Mouse (Mus musculus) liver, postnatal 0 days (tissue): ENCODE measurements at regions not wholly inside any gene's neighbourhood (a gene's known extent, or its start where the extent isn't known, plus 50 kb on each side); places are given as distances from the start of the nearest gene placed in this dataset.
A peak's percentile ranks its signal among the peaks of the same experiment; 100 is the strongest.

ENCODE experiments used
- ATAC-seq: fragments of 200-750 bp; cut with Nextera tagmentation; 2 replicates; pipeline ENCODE4 v1.8.0; 2017; ENCODE audit warnings: mild to moderate bottlenecking, moderate library complexity
- DNase-seq: peaks from one replicate; pipeline ENCODE4 v3.0.0-alpha.2; 2016
- H3K27ac ChIP-seq: fragments of 300-500 bp; sonication (generic); 2 replicates; pipeline ENCODE4 v1.5.1; 2014; ENCODE audit warnings: antibody characterized with exemption, moderate library complexity, mild to moderate bottlenecking, low read depth
- H3K27me3 ChIP-seq: fragments of 300-500 bp; sonication (generic); 2 replicates; pipeline ENCODE4 v1.6.1; 2014; ENCODE audit warnings: low read length, control low read depth, mixed read lengths; ENCODE audit not compliant: insufficient read depth
- H3K36me3 ChIP-seq: fragments of 300-500 bp; sonication (generic); replicated peaks from 2 replicates; pipeline ENCODE4 v1.6.1; 2014; ENCODE audit warnings: mild to moderate bottlenecking, control low read depth, low read length, moderate library complexity, mixed read lengths; ENCODE audit not compliant: insufficient read depth
- H3K4me1 ChIP-seq: fragments of 300-500 bp; sonication (generic); 2 replicates; pipeline ENCODE4 v1.6.1; 2014; ENCODE audit warnings: antibody characterized with exemption, mild to moderate bottlenecking, control low read depth; ENCODE audit not compliant: insufficient read depth
- H3K4me2 ChIP-seq: fragments of 300-500 bp; sonication (generic); 2 replicates; pipeline ENCODE4 v1.6.1; 2014; ENCODE audit warnings: low read depth, mild to moderate bottlenecking, low read length, moderate library complexity, mixed read lengths
- H3K4me3 ChIP-seq: fragments of 300-500 bp; sonication (generic); 2 replicates; pipeline ENCODE4 v1.5.1; 2014; ENCODE audit warnings: low read depth, low read length
- H3K9ac ChIP-seq: fragments of 300-500 bp; sonication (generic); replicated peaks from 2 replicates; pipeline ENCODE4 v1.6.1; 2014; ENCODE audit warnings: mild to moderate bottlenecking, moderate library complexity
- H3K9me3 ChIP-seq: fragments of 300-500 bp; sonication (generic); 2 replicates; pipeline ENCODE4 v1.6.1; 2016; ENCODE audit warnings: mild to moderate bottlenecking, control low read depth, low read length, mixed read lengths
- CTCF ChIP-seq: sonication (generic); IDR thresholded peaks from 2 replicates; pipeline ENCODE4 v1.5.1; 2016; ENCODE audit warnings: antibody characterized with exemption, low read depth
- EP300 ChIP-seq: IDR thresholded peaks from 2 replicates; pipeline ENCODE4 v1.6.1; 2016; ENCODE audit warnings: antibody characterized with exemption, low read depth, mild to moderate bottlenecking
- WGBS: fragments of 180-500 bp; shearing (Covaris S2); extraction: QIAGEN DNeasy Blood & Tissue Kit; methylation state at CpG from one replicate; pipeline ENCODE4 v1.1.7; 2014; ENCODE audit not compliant: insufficient replicate concordance; 5-methylcytosine and 5-hydroxymethylcytosine counted together

GRCm38 (mm10) chr13:42608963-42609362, 71.5 kb upstream of the Phactr1 start:
- 33% methylated on average over 4 of the region's 4 CpGs for WGBS
- no peak for ATAC-seq
- H3K4me1 ChIP-seq = no peaks in the 10 kb centered on the region
- no peaks in the 10 kb centered on the region for H3K27me3 ChIP-seq
- no peaks in the 10 kb centered on the region for H3K36me3 ChIP-seq
- H3K27ac ChIP-seq = no peak overlapping the region
- no peak overlapping the region for H3K4me2 ChIP-seq
- TF ChIP-seq EP300 = no peak
- peak; percentile 33; the same call in 1 of the 2 replicates for TF ChIP-seq CTCF
- no peak for DNase-seq
- no peak overlapping the region for H3K9ac ChIP-seq
- no peak overlapping the region for H3K4me3 ChIP-seq
- H3K9me3 ChIP-seq = no peaks in the 10 kb centered on the region

- 65% methylated on average over 4 of the region's 4 CpGs for whole genome bisulfite sequencing
- TF ChIP-seq EP300 = no peak
- TF ChIP-seq CTCF = no peak
- DNase-seq = no peak
- Histone ChIP-seq H3K4me2 (no peak overlapping the region), H3K4me3 (no peak overlapping the region), H3K27me3 (no peaks in the 10 kb centered on the region), H3K9me3 (no peaks in the 10 kb centered on the region), H3K36me3 (no peaks in the 10 kb centered on the region), H3K4me1 (no peaks in the 10 kb centered on the region), H3K9ac (no peak overlapping the region), H3K27ac (no peak overlapping the region)
- ATAC-seq = no peak
Observed at GRCm38 (mm10) chr13:42613326-42613725, 67.1 kb upstream of the Phactr1 start.

GRCm38 (mm10) chr13:42615826-42616225, 64.6 kb upstream of the Phactr1 start:
- no peak for ATAC-seq
- Histone ChIP-seq H3K27me3 (no peaks in the 10 kb centered on the region), H3K27ac (no peak overlapping the region), H3K36me3 (no peaks in the 10 kb centered on the region), H3K4me2 (no peak overlapping the region), H3K9ac (no peak overlapping the region), H3K4me1 (no peaks in the 10 kb centered on the region), H3K9me3 (no peaks in the 10 kb centered on the region), H3K4me3 (no peak overlapping the region)
- WGBS = 85% methylated on average over 5 of the region's 5 CpGs
- TF ChIP-seq EP300 (no peak), CTCF (no peak)
- no peak for DNase-seq

GRCm38 (mm10) chr13:42617225-42617624, 63.2 kb upstream of the Phactr1 start:
- H3K27ac ChIP-seq = no peak overlapping the region
- TF ChIP-seq CTCF (no peak), EP300 (no peak)
- H3K4me1 ChIP-seq = no peaks in the 10 kb centered on the region
- no peak overlapping the region for H3K9ac ChIP-seq
- 82% methylated on average over 6 of the region's 6 CpGs for WGBS
- ATAC-seq (no peak), DNase-seq (no peak)
- H3K4me2 ChIP-seq = no peak overlapping the region
- no peaks in the 10 kb centered on the region for H3K36me3 ChIP-seq
- no peaks in the 10 kb centered on the region for H3K27me3 ChIP-seq
- H3K4me3 ChIP-seq = no peak overlapping the region
- H3K9me3 ChIP-seq = no peaks in the 10 kb centered on the region

GRCm38 (mm10) chr13:42617844-42618243, 62.6 kb upstream of the Phactr1 start:
- H3K9ac ChIP-seq = no peak overlapping the region
- H3K4me2 ChIP-seq = no peak overlapping the region
- no peaks in the 10 kb centered on the region for H3K27me3 ChIP-seq
- H3K9me3 ChIP-seq = no peaks in the 10 kb centered on the region
- ATAC-seq (no peak), DNase-seq (no peak)
- no peak overlapping the region for H3K4me3 ChIP-seq
- no peak overlapping the region for H3K27ac ChIP-seq
- 45% methylated on average over 4 of the region's 4 CpGs for WGBS
- TF ChIP-seq CTCF = no peak
- TF ChIP-seq EP300 = no peak
- no peaks in the 10 kb centered on the region for H3K4me1 ChIP-seq
- no peaks in the 10 kb centered on the region for H3K36me3 ChIP-seq

- no peak for ATAC-seq
- Histone ChIP-seq H3K36me3 (no peaks in the 10 kb centered on the region), H3K27ac (no peak overlapping the region), H3K4me1 (no peaks in the 10 kb centered on the region), H3K9me3 (no peaks in the 10 kb centered on the region), H3K4me2 (no peak overlapping the region), H3K9ac (no peak overlapping the region), H3K4me3 (no peak overlapping the region), H3K27me3 (no peaks in the 10 kb centered on the region)
- TF ChIP-seq CTCF = no peak
- TF ChIP-seq EP300 = no peak
- DNase-seq = no peak
- 77% methylated on average over 6 of the region's 6 CpGs for WGBS
Observed at GRCm38 (mm10) chr13:42619555-42620280, 60.7 kb upstream of the Phactr1 start.

GRCm38 (mm10) chr13:42623491-42623890, 56.9 kb upstream of the Phactr1 start:
- no peaks in the 10 kb centered on the region for H3K27me3 ChIP-seq
- H3K4me1 ChIP-seq = no peaks in the 10 kb centered on the region
- H3K4me3 ChIP-seq = no peak overlapping the region
- DNase-seq (no peak), ATAC-seq (no peak)
- 49% methylated on average over 5 of the region's 5 CpGs for WGBS
- H3K4me2 ChIP-seq = no peak overlapping the region
- no peaks in the 10 kb centered on the region for H3K9me3 ChIP-seq
- H3K9ac ChIP-seq = no peak overlapping the region
- TF ChIP-seq CTCF = peak; percentile 55
- no peak for TF ChIP-seq EP300
- H3K36me3 ChIP-seq = no peaks in the 10 kb centered on the region
- no peak overlapping the region for H3K27ac ChIP-seq
